Mouse (Mus musculus) retina, embryonic 14.5 days (tissue): ENCODE measurements at regions not wholly inside any gene's neighbourhood (a gene's known extent, or its start where the extent isn't known, plus 50 kb on each side); places are given as distances from the start of the nearest gene placed in this dataset.

ENCODE experiments used
- DNase-seq: peaks from one replicate; pipeline ENCODE4 v3.0.0-alpha.2; 2015; ENCODE audit warnings: low spot score

- no peak for DNase-seq
Observed at GRCm38 (mm10) chr2:45244491-45244890, 127.3 kb upstream of the Zeb2 start.

GRCm38 (mm10) chr2:45239501-45240292 is 122.5 kb upstream of the Zeb2 start:
- no peak for DNase-seq

GRCm38 (mm10) chr2:45239001-45239400 is 121.8 kb upstream of the Zeb2 start:
- DNase-seq, result no peak

GRCm38 (mm10) chr2:45236168-45236700 is 119.0 kb upstream of the Zeb2 start:
- no peak for DNase-seq

- DNase-seq, result no peak
Observed at GRCm38 (mm10) chr2:45234148-45234547, 117.0 kb upstream of the Zeb2 start.

GRCm38 (mm10) chr2:45230351-45231209 is 113.4 kb upstream of the Zeb2 start:
- no peak for DNase-seq

GRCm38 (mm10) chr2:45229501-45229900 is 112.3 kb upstream of the Zeb2 start:
- no peak for DNase-seq

- no peak for DNase-seq
Observed at GRCm38 (mm10) chr2:45227276-45227944, 110.2 kb upstream of the Zeb2 start.

GRCm38 (mm10) chr2:45226045-45226370 is 108.8 kb upstream of the Zeb2 start:
- DNase-seq, result no peak

- DNase-seq, result peak; percentile 40
Observed at GRCm38 (mm10) chr2:45225364-45226044, 108.3 kb upstream of the Zeb2 start.

GRCm38 (mm10) chr2:45222213-45222612 is 105.0 kb upstream of the Zeb2 start:
- no peak for DNase-seq

- no peak for DNase-seq
Observed at GRCm38 (mm10) chr2:45219851-45220250, 102.7 kb upstream of the Zeb2 start.

GRCm38 (mm10) chr2:45212833-45213232 is 95.6 kb upstream of the Zeb2 start:
- DNase-seq, result no peak

- DNase-seq, result no peak
Observed at GRCm38 (mm10) chr2:45208526-45208925, 91.3 kb upstream of the Zeb2 start.

GRCm38 (mm10) chr2:45205756-45206155 is 88.6 kb upstream of the Zeb2 start:
- DNase-seq, result no peak

- DNase-seq, result no peak
Observed at GRCm38 (mm10) chr2:45205211-45205610, 88.0 kb upstream of the Zeb2 start.

- no peak for DNase-seq
Observed at GRCm38 (mm10) chr2:45197955-45198631, 80.9 kb upstream of the Zeb2 start.

- DNase-seq, result no peak
Observed at GRCm38 (mm10) chr2:45197342-45197741, 80.1 kb upstream of the Zeb2 start.

GRCm38 (mm10) chr2:45196511-45196910 is 79.3 kb upstream of the Zeb2 start:
- no peak for DNase-seq

GRCm38 (mm10) chr2:45194335-45194734 is 77.1 kb upstream of the Zeb2 start:
- no peak for DNase-seq

- DNase-seq, result no peak
Observed at GRCm38 (mm10) chr2:45185621-45185999, 68.4 kb upstream of the Zeb2 start.
